ENCODE assay signal across 8 mouse cellular contexts in the genomic region with DNA sequence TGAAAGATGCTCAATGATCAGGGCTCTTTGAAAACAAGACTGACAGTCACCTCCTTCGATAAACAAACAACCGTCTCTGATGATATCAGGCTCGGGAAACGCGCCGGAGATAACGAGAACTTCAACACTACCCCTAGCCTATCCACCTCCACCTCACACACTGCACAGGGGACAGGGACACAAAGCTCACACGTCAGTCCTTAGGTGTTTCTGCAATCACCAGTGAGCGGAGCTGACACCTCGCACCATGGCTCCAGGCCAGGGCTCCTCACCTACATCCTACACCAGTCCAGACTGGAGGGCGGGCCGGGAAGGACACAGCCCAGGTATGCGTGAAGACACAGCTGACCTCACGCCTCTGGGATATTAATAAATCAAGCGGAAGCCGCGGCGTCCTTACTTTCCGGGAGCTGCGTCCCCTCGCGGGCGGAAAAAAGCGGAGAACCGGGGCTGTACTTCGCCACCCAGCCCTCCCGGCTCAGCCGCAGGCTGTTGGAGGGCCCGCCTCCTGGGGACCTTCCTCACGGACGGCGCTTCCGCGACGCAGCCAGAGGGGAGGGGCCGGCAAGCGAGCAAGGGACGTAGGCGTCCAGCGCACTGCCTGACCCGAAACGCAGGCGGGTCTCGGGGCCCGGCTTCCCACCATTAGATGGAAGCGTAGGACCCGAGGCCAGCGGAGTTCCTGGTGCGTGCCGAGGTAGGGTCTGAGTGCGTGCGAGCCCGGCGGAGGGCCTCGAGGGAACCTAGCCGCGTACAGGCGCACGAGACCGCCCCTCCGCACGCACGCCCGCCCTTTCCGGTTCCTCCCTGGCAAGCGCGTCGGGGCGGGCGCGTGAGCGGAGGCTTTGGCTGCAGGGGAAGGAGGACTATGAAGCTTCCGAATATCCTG. TPM values are rescaled to one million over a fixed set of nuclear protein-coding genes. Genes with fewer than 3 reads are reported as not detected.
DNase-seq lines count a peak whose midpoint lies in the region; ATAC-seq and TF ChIP-seq lines count a peak whose summit lies in the region.

A gene (plus strand): TSS at position 430 of the 889 bp plus-strand sequence.
A gene (minus strand): TSS at position 502 of the 889 bp plus-strand sequence.

- H3K9ac ChIP-seq in forebrain, embryonic 12.5 days = peak within 1 kb of the TSS; percentile 90
- H3K9ac ChIP-seq in heart, postnatal 0 days (replicated peaks; ENCODE audit: low read depth, low read length) = peak within 1 kb of the TSS; percentile 93
- H3K9ac ChIP-seq in liver, postnatal 0 days (replicated peaks) = peak within 1 kb of the TSS; percentile 88
- peak within 1 kb of the TSS; percentile 91 for H3K9ac ChIP-seq in neural tube, embryonic 14.5 days (replicated peaks; ENCODE audit: low read depth, low read length)

- peak within 1 kb of the TSS; percentile 98 for H3K4me3 ChIP-seq in E14TG2a.4 (replicated peaks; ENCODE audit: low read length)
- peak within 1 kb of the TSS; percentile 93 for H3K4me3 ChIP-seq in forebrain, embryonic 12.5 days (replicated peaks)
- H3K4me3 ChIP-seq in heart, postnatal 0 days (ENCODE audit: low read depth, low read length) = peak within 1 kb of the TSS; percentile 89
- H3K4me3 ChIP-seq in liver, postnatal 0 days (ENCODE audit: low read depth, low read length) = peak within 1 kb of the TSS; percentile 95
- peak within 1 kb of the TSS; percentile 75 for H3K4me3 ChIP-seq in neural tube, embryonic 14.5 days (ENCODE audit: low read depth, low read length)

- peak; percentile 93 for TF ChIP-seq EP300 in heart, postnatal 0 days (IDR thresholded peaks at IDR 0.05; ENCODE audit: low read depth)
- peak; percentile 84 for TF ChIP-seq EP300 in liver, postnatal 0 days (IDR thresholded peaks at IDR 0.05; ENCODE audit: low read depth)

- H3K36me3 ChIP-seq in E14TG2a.4 (ENCODE audit: insufficient read depth, low read length) = peaks cover 43% of the 10 kb centered on the region
- peaks cover 18% of the 10 kb centered on the region for H3K36me3 ChIP-seq in forebrain, embryonic 12.5 days (replicated peaks)
- peaks cover 3% of the 10 kb centered on the region for H3K36me3 ChIP-seq in heart, postnatal 0 days (replicated peaks; ENCODE audit: control insufficient read depth, insufficient read depth, low read length)
- H3K36me3 ChIP-seq in liver, postnatal 0 days (replicated peaks; ENCODE audit: insufficient read depth, low read length) = peaks cover 7% of the 10 kb centered on the region; the same call in 1 of the 2 replicates
- H3K36me3 ChIP-seq in neural tube, embryonic 14.5 days (ENCODE audit: control insufficient read depth, insufficient read depth, low read length) = peaks cover 2% of the 10 kb centered on the region; the same call in 1 of the 2 replicates

- H3K9me3 ChIP-seq in E14TG2a.4 (ENCODE audit: low read length) = no peaks in the 10 kb centered on the region
- H3K9me3 ChIP-seq in forebrain, embryonic 12.5 days = no peaks in the 10 kb centered on the region
- H3K9me3 ChIP-seq in heart, postnatal 0 days (replicated peaks; ENCODE audit: control insufficient read depth, low read length) = no peaks in the 10 kb centered on the region
- H3K9me3 ChIP-seq in liver, postnatal 0 days (ENCODE audit: low read length) = no peaks in the 10 kb centered on the region
- no peaks in the 10 kb centered on the region for H3K9me3 ChIP-seq in neural tube, embryonic 14.5 days (ENCODE audit: control insufficient read depth, low read length)

- no peaks in the 10 kb centered on the region for H3K27me3 ChIP-seq in E14TG2a.4 (ENCODE audit: insufficient read depth, low read length)
- no peaks in the 10 kb centered on the region for H3K27me3 ChIP-seq in forebrain, embryonic 12.5 days
- H3K27me3 ChIP-seq in heart, postnatal 0 days (ENCODE audit: control insufficient read depth, insufficient read depth, low read length) = no peaks in the 10 kb centered on the region
- H3K27me3 ChIP-seq in liver, postnatal 0 days (ENCODE audit: insufficient read depth, low read length) = no peaks in the 10 kb centered on the region
- no peaks in the 10 kb centered on the region for H3K27me3 ChIP-seq in neural tube, embryonic 14.5 days (ENCODE audit: control insufficient read depth, insufficient read depth, low read length)

- H3K4me1 ChIP-seq in E14TG2a.4 (replicated peaks; ENCODE audit: low read depth, low read length) = peaks cover 27% of the 10 kb centered on the region
- H3K4me1 ChIP-seq in forebrain, embryonic 12.5 days = peaks cover 10% of the 10 kb centered on the region
- H3K4me1 ChIP-seq in heart, postnatal 0 days (ENCODE audit: control insufficient read depth, insufficient read depth) = peaks cover 6% of the 10 kb centered on the region
- no peaks in the 10 kb centered on the region; the same call in 1 of the 2 replicates for H3K4me1 ChIP-seq in liver, postnatal 0 days (ENCODE audit: insufficient read depth)
- H3K4me1 ChIP-seq in neural tube, embryonic 14.5 days (ENCODE audit: control insufficient read depth, insufficient read depth, low read length) = peaks cover 6% of the 10 kb centered on the region

- under 1% methylated on average over 64 of the region's 73 CpGs for WGBS in forebrain, embryonic 12.5 days
- under 1% methylated on average over 73 of the region's 73 CpGs for WGBS in heart, postnatal 0 days
- WGBS in large intestine, adult 2 months = under 1% methylated on average over 73 of the region's 73 CpGs
- under 1% methylated on average over 69 of the region's 73 CpGs for WGBS in liver, postnatal 0 days (ENCODE audit: insufficient replicate concordance)
- WGBS in neural tube, embryonic 14.5 days = under 1% methylated on average over 55 of the region's 73 CpGs

- peak within 1 kb of the TSS; percentile 76 for H3K4me2 ChIP-seq in forebrain, embryonic 12.5 days
- peak within 1 kb of the TSS; percentile 68 for H3K4me2 ChIP-seq in heart, postnatal 0 days (ENCODE audit: low read depth, low read length)
- peak within 1 kb of the TSS; percentile 87 for H3K4me2 ChIP-seq in liver, postnatal 0 days (ENCODE audit: low read depth, low read length)
- H3K4me2 ChIP-seq in neural tube, embryonic 14.5 days (ENCODE audit: low read depth, low read length) = peak within 1 kb of the TSS; percentile 54

- TF ChIP-seq CTCF in E14TG2a.4 (conservative IDR thresholded peaks at IDR 0.05; ENCODE audit: low read length) = no peak
- no peak for TF ChIP-seq CTCF in heart, postnatal 0 days (IDR thresholded peaks at IDR 0.05; ENCODE audit: low read depth)
- peak; percentile 41 for TF ChIP-seq CTCF in liver, postnatal 0 days (IDR thresholded peaks at IDR 0.05; ENCODE audit: low read depth)

- peak; percentile 98 for ATAC-seq in forebrain, embryonic 12.5 days (ENCODE audit: low FRiP score)
- peak; percentile 96 for ATAC-seq in heart, postnatal 0 days (ENCODE audit: insufficient read depth, low read depth)
- peak; percentile 97 for ATAC-seq in liver, postnatal 0 days
- ATAC-seq in neural tube, embryonic 14.5 days (ENCODE audit: low read depth) = peak; percentile 99

- peak within 1 kb of the TSS; percentile 97 for H3K27ac ChIP-seq in forebrain, embryonic 12.5 days
- peak within 1 kb of the TSS; percentile 96 for H3K27ac ChIP-seq in heart, postnatal 0 days (ENCODE audit: low read depth)
- H3K27ac ChIP-seq in liver, postnatal 0 days (ENCODE audit: low read depth) = peak within 1 kb of the TSS; percentile 92
- H3K27ac ChIP-seq in neural tube, embryonic 14.5 days (ENCODE audit: low read depth, low read length) = peak within 1 kb of the TSS; percentile 98

- peak; percentile 89 for DNase-seq in c-Kit-positive CD71-positive TER-119-positive erythroid progenitor cells, embryonic 14.5 days (ENCODE audit: low spot score)
- DNase-seq in heart, postnatal 0 days (ENCODE audit: low spot score) = peak; percentile 87
- peak; percentile 44 for DNase-seq in large intestine, adult 2 months (ENCODE audit: low read depth, low spot score)
- peak; percentile 96 for DNase-seq in liver, postnatal 0 days
- DNase-seq in testis, postnatal 10 days (ENCODE audit: low spot score) = peak; percentile 98

RNA-seq across cellular contexts. Expression of the first gene that starts in this region (rescaled TPM):
- polyA plus RNA-seq in forebrain, embryonic 12.5 days (2016; fragmentation: Nextera tagmentation; extraction: Ambion mirVana) = 313 and 315 TPM in 2 replicates
- total RNA-seq in heart, postnatal 0 days (2014; rRNA removed; ENCODE audit: low replicate concordance) = 122 and 149 TPM in 2 replicates
- polyA plus RNA-seq in heart, postnatal 0 days (2015; fragmentation: Nextera tagmentation; extraction: Ambion mirVana) = 212 and 219 TPM in 2 replicates
- 45.5 and 46.5 TPM in 2 replicates for polyA plus RNA-seq in large intestine, adult 2 months (2012; rRNA removed)
- polyA plus RNA-seq in liver, postnatal 0 days (2015; fragmentation: Nextera tagmentation; extraction: Ambion mirVana) = 120 and 123 TPM in 2 replicates
- polyA plus RNA-seq in neural tube, embryonic 14.5 days (2014; fragmentation: Nextera tagmentation; extraction: Ambion mirVana) = 306 and 327 TPM in 2 replicates

RNA-seq across cellular contexts. Expression of the second gene that starts in this region (rescaled TPM):
- polyA plus RNA-seq in forebrain, embryonic 12.5 days (2016; fragmentation: Nextera tagmentation; extraction: Ambion mirVana) = 24.6 and 24.7 TPM in 2 replicates
- 19.9 and 20.7 TPM in 2 replicates for total RNA-seq in heart, postnatal 0 days (2014; rRNA removed; ENCODE audit: low replicate concordance)
- 21.8 and 22.3 TPM in 2 replicates for polyA plus RNA-seq in heart, postnatal 0 days (2015; fragmentation: Nextera tagmentation; extraction: Ambion mirVana)
- 3.2 and 3.6 TPM in 2 replicates for polyA plus RNA-seq in large intestine, adult 2 months (2012; rRNA removed)
- polyA plus RNA-seq in liver, postnatal 0 days (2015; fragmentation: Nextera tagmentation; extraction: Ambion mirVana) = 9.2 and 10.5 TPM in 2 replicates
- polyA plus RNA-seq in neural tube, embryonic 14.5 days (2014; fragmentation: Nextera tagmentation; extraction: Ambion mirVana) = 18.7 and 21.8 TPM in 2 replicates

Comparison
In these comparisons a context has a peak if more than half of its experiments do, and no peak if none do; other contexts are left out.
1. Peak in every context shown above with its lines: DNase-seq, ATAC-seq, H3K4me3 ChIP-seq and H3K27ac ChIP-seq.
2. DNase-seq: peak in every context shown above with its lines; median percentile 98 in testis, postnatal 10 days; 96 in liver, postnatal 0 days; 89 in c-Kit-positive CD71-positive TER-119-positive erythroid progenitor cells, embryonic 14.5 days; 87 in heart, postnatal 0 days; 44 in large intestine, adult 2 months.